Mouse (Mus musculus): ENCODE measurements around the gene Josd2.

- TF ChIP-seq CTCF (IDR thresholded peaks at IDR 0.05; ENCODE audit: low read depth), result no peak
- TF ChIP-seq EP300 (IDR thresholded peaks at IDR 0.05; ENCODE audit: low read depth), result no peak
Observed at GRCm38 (mm10) chr7:44495086-44495485, 27.3 kb downstream of the Josd2 start.
